Mouse (Mus musculus) liver, postnatal 0 days (tissue): ENCODE measurements at regions not wholly inside any gene's neighbourhood (a gene's known extent, or its start where the extent isn't known, plus 50 kb on each side); places are given as distances from the start of the nearest gene placed in this dataset.

Experiments
- ATAC-seq: fragments of 200-750 bp; cut with Nextera tagmentation; 2 replicates; pipeline ENCODE4 v1.8.0; 2017; ENCODE audit warnings: mild to moderate bottlenecking, moderate library complexity
- DNase-seq: peaks from one replicate; pipeline ENCODE4 v3.0.0-alpha.2; 2016
- H3K27ac ChIP-seq: fragments of 300-500 bp; sonication (generic); 2 replicates; pipeline ENCODE4 v1.5.1; 2014; ENCODE audit warnings: antibody characterized with exemption, moderate library complexity, mild to moderate bottlenecking, low read depth
- H3K27me3 ChIP-seq: fragments of 300-500 bp; sonication (generic); 2 replicates; pipeline ENCODE4 v1.6.1; 2014; ENCODE audit warnings: low read length, control low read depth, mixed read lengths; ENCODE audit not compliant: insufficient read depth
- H3K36me3 ChIP-seq: fragments of 300-500 bp; sonication (generic); replicated peaks from 2 replicates; pipeline ENCODE4 v1.6.1; 2014; ENCODE audit warnings: mild to moderate bottlenecking, control low read depth, low read length, moderate library complexity, mixed read lengths; ENCODE audit not compliant: insufficient read depth
- H3K4me1 ChIP-seq: fragments of 300-500 bp; sonication (generic); 2 replicates; pipeline ENCODE4 v1.6.1; 2014; ENCODE audit warnings: antibody characterized with exemption, mild to moderate bottlenecking, control low read depth; ENCODE audit not compliant: insufficient read depth
- H3K4me2 ChIP-seq: fragments of 300-500 bp; sonication (generic); 2 replicates; pipeline ENCODE4 v1.6.1; 2014; ENCODE audit warnings: low read depth, mild to moderate bottlenecking, low read length, moderate library complexity, mixed read lengths
- H3K4me3 ChIP-seq: fragments of 300-500 bp; sonication (generic); 2 replicates; pipeline ENCODE4 v1.5.1; 2014; ENCODE audit warnings: low read depth, low read length
- H3K9ac ChIP-seq: fragments of 300-500 bp; sonication (generic); replicated peaks from 2 replicates; pipeline ENCODE4 v1.6.1; 2014; ENCODE audit warnings: mild to moderate bottlenecking, moderate library complexity
- H3K9me3 ChIP-seq: fragments of 300-500 bp; sonication (generic); 2 replicates; pipeline ENCODE4 v1.6.1; 2016; ENCODE audit warnings: mild to moderate bottlenecking, control low read depth, low read length, mixed read lengths
- CTCF ChIP-seq: sonication (generic); IDR thresholded peaks from 2 replicates; pipeline ENCODE4 v1.5.1; 2016; ENCODE audit warnings: antibody characterized with exemption, low read depth
- EP300 ChIP-seq: IDR thresholded peaks from 2 replicates; pipeline ENCODE4 v1.6.1; 2016; ENCODE audit warnings: antibody characterized with exemption, low read depth, mild to moderate bottlenecking
- WGBS: fragments of 180-500 bp; shearing (Covaris S2); extraction: QIAGEN DNeasy Blood & Tissue Kit; methylation state at CpG from one replicate; pipeline ENCODE4 v1.1.7; 2014; ENCODE audit not compliant: insufficient replicate concordance; 5-methylcytosine and 5-hydroxymethylcytosine counted together

GRCm38 (mm10) chr16:24039765-24040164 is 51.1 kb upstream of the Bcl6 start:
- TF ChIP-seq CTCF (no peak), EP300 (no peak)

More at GRCm38 (mm10) chr16:24039765-24040164, 51.1 kb upstream of the Bcl6 start:
- H3K27ac ChIP-seq: no peak overlapping the region
- 68% methylated on average over 4 of the region's 4 CpGs for WGBS
- DNase-seq (no peak), ATAC-seq (no peak)
- H3K4me2 ChIP-seq: no peak overlapping the region
- no peaks in the 10 kb centered on the region for H3K36me3 ChIP-seq
- H3K4me3 ChIP-seq: no peak overlapping the region
- no peaks in the 10 kb centered on the region for H3K9me3 ChIP-seq
- H3K9ac ChIP-seq: no peak overlapping the region
- no peaks in the 10 kb centered on the region for H3K4me1 ChIP-seq
- H3K27me3 ChIP-seq: no peaks in the 10 kb centered on the region
